Mouse (Mus musculus) ES-Bruce4 (cell line): Measurements from ENCODE around the gene St6gal1. TPM values are rescaled to one million over a fixed set of nuclear protein-coding genes. Genes with fewer than 3 reads are reported as not detected.
"Not testable (repeated sequence)": the region's sequence is repeated elsewhere in the genome, so short reads cannot be mapped to it uniquely, and the experiment has no call there.

Experiments used
- H3K27ac ChIP-seq: 2 replicates; pipeline ENCODE4 v1.5.1; 2012; ENCODE audit warnings: low read length, inconsistent platforms; ENCODE audit not compliant: insufficient read depth
- H3K27me3 ChIP-seq: 2 replicates; pipeline ENCODE4 v1.6.1; 2012; ENCODE audit warnings: mild to moderate bottlenecking, low read length, inconsistent platforms; ENCODE audit not compliant: control insufficient read depth, poor library complexity, insufficient read depth, severe bottlenecking
- H3K36me3 ChIP-seq: 2 replicates; pipeline ENCODE4 v1.6.1; 2012; ENCODE audit warnings: inconsistent platforms, mild to moderate bottlenecking, low read length, moderate library complexity; ENCODE audit not compliant: control insufficient read depth, poor library complexity, insufficient read depth, severe bottlenecking
- H3K4me1 ChIP-seq: one replicate; pipeline ENCODE4 v1.8.1; 2011; ENCODE audit warnings: low read length; ENCODE audit not compliant: control insufficient read depth, insufficient read depth
- H3K4me3 ChIP-seq: 2 replicates; pipeline ENCODE4 v1.5.1; 2011; ENCODE audit warnings: low read depth, mild to moderate bottlenecking, low read length
- H3K9ac ChIP-seq: 2 replicates; pipeline ENCODE4 v1.6.1; 2012; ENCODE audit warnings: low read depth, mild to moderate bottlenecking, inconsistent platforms; ENCODE audit not compliant: poor library complexity, severe bottlenecking
- H3K9me3 ChIP-seq: replicated peaks from 2 replicates; pipeline ENCODE4 v1.6.1; 2012; ENCODE audit warnings: mild to moderate bottlenecking, low read length, inconsistent platforms; ENCODE audit not compliant: control insufficient read depth, poor library complexity, insufficient read depth, severe bottlenecking
- CTCF ChIP-seq: IDR thresholded peaks from one replicate; pipeline ENCODE4 v1.8.1; 2011; ENCODE audit warnings: low read depth, low read length
- EP300 ChIP-seq: IDR thresholded peaks from 2 replicates; pipeline ENCODE4 v1.6.1; 2011; ENCODE audit warnings: low read depth, low read length; ENCODE audit not compliant: insufficient read depth
- POLR2A ChIP-seq: IDR thresholded peaks from one replicate; pipeline ENCODE4 v1.8.1; 2011; ENCODE audit warnings: low read length; ENCODE audit not compliant: insufficient read depth
- polyA plus RNA-seq: library from polyadenylated mRNA; stranded (reverse); fragments of >200 nt; gene quantifications from 2 replicates; pipeline ENCODE4 v1.2.4, GENCODE M21; 2011; ENCODE audit warnings: low read depth; ENCODE audit not compliant: missing spikeins, insufficient read depth, insufficient read length

St6gal1 gene
- 13.9 and 14.0 TPM in 2 replicates for polyA plus RNA-seq

DNA sequence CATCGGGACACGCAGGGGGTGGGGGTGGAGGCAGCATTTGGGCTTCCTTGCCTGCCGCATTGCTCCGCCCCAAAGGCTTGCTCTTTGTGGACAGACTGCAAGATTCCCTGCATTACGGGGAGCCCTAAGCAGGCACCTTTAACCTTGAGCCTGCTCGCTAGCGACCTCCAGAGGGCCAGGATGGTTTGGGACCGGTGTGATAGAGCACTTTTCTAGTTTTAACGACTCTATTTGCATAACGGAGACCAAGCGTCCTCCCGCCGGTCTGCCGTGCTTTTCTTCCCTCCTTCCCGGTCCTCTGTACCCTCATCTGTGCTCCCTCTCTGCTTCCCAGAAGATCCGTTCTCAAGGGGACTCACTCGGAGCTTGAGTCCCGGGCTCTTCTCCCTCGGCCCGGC lies at the start of gene St6gal1:
TSS of gene St6gal1 (plus strand) at position 70 of the 398 bp plus-strand sequence.
- Histone ChIP-seq H3K4me3 (peak within 1 kb of the TSS; percentile 75), H3K27ac (peak within 1 kb of the TSS; percentile 5; the same call in 1 of the 2 replicates), H3K4me1 (no peaks in the 10 kb centered on the region), H3K9me3 (no peaks in the 10 kb centered on the region), H3K27me3 (no peaks in the 10 kb centered on the region), H3K9ac (peak within 1 kb of the TSS; percentile 76), H3K36me3 (no peaks in the 10 kb centered on the region)
- TF ChIP-seq EP300 (peak; percentile 67), POLR2A (no peak), CTCF (peak; percentile 70)

DNA sequence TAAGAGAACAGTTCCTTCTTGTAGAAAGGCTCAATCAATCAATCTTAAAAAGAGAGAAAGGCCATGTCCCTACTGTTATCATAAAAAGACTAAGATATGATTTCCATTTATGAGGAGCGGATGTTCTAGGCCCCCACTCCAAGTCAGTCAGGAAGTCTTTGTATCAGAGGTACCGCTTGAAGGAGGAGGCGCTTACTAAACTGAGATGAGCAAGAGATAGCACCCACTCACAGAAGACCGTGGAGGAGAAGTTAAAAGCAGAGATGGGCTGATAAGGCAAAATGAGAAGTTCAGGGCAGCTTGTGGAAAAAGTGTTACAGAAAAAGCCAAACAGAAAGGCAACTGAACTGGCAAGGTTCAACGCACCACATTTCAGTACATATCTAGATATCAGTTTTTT lies 49.7 kb upstream of the St6gal1 start:
- Histone ChIP-seq H3K27me3 (no peaks in the 10 kb centered on the region), H3K4me3 (no peak overlapping the region), H3K27ac (no peak overlapping the region), H3K36me3 (no peaks in the 10 kb centered on the region), H3K9me3 (no peaks in the 10 kb centered on the region), H3K9ac (no peak overlapping the region), H3K4me1 (no peaks in the 10 kb centered on the region)
- TF ChIP-seq CTCF: no peak
- no peak for TF ChIP-seq POLR2A
- TF ChIP-seq EP300: no peak

DNA sequence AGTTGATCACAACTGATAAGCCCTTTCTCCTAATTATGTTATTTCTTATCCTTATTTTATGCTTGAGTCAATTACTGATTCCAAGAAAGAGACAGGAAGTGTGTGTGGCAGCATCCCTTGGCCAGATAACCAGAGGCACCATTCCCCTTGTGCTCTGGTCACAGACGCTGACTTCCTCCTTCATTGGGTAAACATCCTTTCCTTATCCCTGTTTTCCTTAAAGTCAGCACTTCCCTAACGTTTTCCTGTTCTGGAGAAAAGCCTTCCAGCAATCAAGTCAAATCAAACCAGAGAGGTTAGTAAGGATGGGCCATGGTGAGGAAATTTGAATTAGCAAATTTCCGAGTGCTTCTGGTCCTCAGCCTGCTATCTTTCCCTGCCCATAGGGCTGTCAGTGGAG lies 48.6 kb upstream of the St6gal1 start:
- Histone ChIP-seq H3K4me1 (no peaks in the 10 kb centered on the region), H3K9me3 (no peaks in the 10 kb centered on the region), H3K9ac (no peak overlapping the region), H3K27me3 (no peaks in the 10 kb centered on the region), H3K27ac (no peak overlapping the region), H3K36me3 (no peaks in the 10 kb centered on the region), H3K4me3 (no peak overlapping the region)
- TF ChIP-seq CTCF (no peak), POLR2A (no peak), EP300 (no peak)

DNA sequence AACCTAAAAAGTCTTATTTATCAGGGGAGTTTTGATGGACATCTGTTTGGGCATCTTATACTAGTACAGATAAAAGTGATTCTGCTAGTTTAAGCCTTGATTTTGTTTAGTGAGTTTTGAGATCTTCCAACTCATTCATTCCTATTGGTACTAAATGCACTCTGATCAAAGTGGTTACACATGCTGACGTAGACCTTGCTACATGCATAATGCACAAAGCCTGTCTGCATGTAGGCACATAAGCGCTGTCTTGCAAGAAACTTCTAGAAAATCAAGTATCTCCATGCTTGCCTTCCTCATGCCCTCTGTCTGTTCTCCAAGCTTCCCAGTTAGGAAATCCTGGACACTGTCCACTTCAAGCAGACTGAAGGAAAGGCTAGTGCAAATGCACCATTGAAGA lies 46.7 kb upstream of the St6gal1 start:
- Histone ChIP-seq H3K9me3 (no peaks in the 10 kb centered on the region), H3K4me3 (no peak overlapping the region), H3K36me3 (no peaks in the 10 kb centered on the region), H3K9ac (no peak overlapping the region), H3K27me3 (no peaks in the 10 kb centered on the region), H3K27ac (no peak overlapping the region), H3K4me1 (no peaks in the 10 kb centered on the region)
- TF ChIP-seq EP300: no peak
- TF ChIP-seq POLR2A: no peak
- TF ChIP-seq CTCF: no peak

DNA sequence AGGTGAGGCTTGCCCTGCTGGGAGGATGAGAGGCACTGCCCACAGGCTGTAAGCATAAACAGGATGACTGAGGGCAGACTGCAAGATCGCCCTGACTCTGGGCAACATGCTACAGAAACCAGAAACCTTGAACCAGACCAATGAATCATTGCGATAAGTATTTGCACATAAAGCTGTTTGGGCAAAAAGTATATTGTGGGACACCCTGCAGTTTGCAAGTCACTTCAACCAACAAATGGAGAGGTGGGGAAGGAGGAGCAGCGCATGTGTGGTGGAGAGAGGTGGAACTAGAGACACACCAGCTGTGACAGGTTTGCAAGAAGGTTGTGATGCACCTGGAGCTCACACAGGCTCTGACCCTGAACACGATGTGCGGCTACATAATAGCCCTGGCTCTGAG lies 45.7 kb upstream of the St6gal1 start:
- Histone ChIP-seq H3K36me3 (no peaks in the 10 kb centered on the region), H3K9ac (no peak overlapping the region), H3K9me3 (no peaks in the 10 kb centered on the region), H3K4me3 (no peak overlapping the region), H3K27me3 (no peaks in the 10 kb centered on the region), H3K27ac (no peak overlapping the region), H3K4me1 (no peaks in the 10 kb centered on the region)
- TF ChIP-seq CTCF (no peak), POLR2A (no peak), EP300 (no peak)

DNA sequence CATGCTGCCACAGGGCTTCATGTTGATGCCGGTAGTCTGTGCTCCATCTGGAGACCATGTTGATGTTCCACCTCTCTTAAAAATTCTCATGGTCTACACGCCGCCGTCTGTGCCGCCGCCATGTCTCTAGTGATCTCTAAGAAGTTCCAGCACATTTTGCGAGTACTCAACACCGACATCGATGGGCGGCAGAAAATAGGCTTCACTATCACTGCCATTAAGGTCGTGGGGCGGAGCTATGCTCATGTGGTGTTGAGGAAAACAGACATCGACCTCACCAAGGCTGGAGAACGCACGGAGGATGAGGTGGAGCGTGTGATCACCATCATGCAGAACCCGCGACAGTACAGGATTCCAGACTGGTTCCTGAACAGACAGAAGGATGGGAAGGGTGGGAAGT lies 45.1 kb upstream of the St6gal1 start:
- H3K9ac ChIP-seq: not testable (repeated sequence)

DNA sequence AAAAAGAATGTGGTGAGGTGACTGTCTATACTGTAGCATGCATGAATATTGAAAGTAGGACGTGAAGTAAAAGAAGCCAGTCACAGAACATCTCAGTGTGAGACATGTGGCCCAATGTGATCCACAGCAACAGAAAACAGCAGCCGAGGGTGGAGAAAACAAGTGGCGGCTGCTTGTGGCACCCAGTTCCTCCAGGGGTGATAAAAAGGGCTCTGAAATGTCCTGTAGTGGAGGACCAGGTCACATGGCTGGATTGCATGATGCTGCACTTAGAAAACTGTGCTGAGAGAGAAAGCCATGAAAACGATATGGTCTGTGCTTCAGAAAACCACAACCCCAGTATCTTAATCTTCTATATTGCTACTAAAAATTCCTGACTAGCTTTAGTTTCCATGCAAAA lies 43.5 kb upstream of the St6gal1 start:
- Histone ChIP-seq H3K27me3 (no peaks in the 10 kb centered on the region), H3K4me1 (no peaks in the 10 kb centered on the region), H3K36me3 (no peaks in the 10 kb centered on the region), H3K27ac (no peak overlapping the region), H3K9me3 (no peaks in the 10 kb centered on the region), H3K4me3 (no peak overlapping the region), H3K9ac (no peak overlapping the region)
- TF ChIP-seq POLR2A: no peak
- TF ChIP-seq CTCF: no peak
- no peak for TF ChIP-seq EP300

More for the DNA sequence above, 45.1 kb upstream of the St6gal1 start:
- H3K27me3 ChIP-seq, H3K4me1 ChIP-seq, H3K36me3 ChIP-seq, H3K9me3 ChIP-seq, H3K27ac ChIP-seq: not testable (repeated sequence)
- peak overlapping the region; percentile 46 for H3K4me3 ChIP-seq
